ENCODE assay signal across 8 mouse cellular contexts in the genomic region with DNA sequence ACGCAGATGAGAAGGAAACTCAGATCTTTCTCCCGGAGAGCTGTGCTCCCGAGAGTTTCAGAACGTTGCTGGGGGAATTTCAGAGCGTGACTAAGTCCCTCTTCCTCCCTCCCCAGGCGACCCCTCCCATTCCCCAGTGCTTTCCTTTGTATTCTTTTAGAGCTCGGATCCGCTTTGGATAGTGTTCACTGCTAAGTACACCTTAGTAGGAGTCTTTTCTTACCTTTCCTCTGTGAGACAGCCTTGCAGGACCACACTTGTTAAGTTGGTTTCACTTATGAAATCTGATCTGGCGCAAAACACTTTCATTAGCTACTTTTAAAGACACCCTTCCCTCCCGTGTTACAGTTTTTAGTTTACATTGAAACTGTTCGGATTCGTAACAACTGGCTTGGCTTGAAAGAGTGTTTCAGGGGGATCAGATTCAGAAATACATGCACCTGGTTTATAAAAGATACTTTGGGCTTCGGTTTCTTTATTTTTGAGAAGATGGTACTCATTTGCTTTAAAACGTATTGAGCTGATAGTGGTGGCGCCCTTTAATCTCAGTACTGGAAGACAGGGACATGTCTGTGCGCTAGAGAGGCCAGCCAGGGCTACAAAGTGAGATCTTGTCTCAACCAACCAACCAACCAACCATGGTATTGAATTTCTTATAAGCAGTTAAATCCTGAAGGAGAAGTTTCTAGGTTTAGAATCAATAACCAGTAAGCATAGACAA. TPM values are rescaled to one million over a fixed set of nuclear protein-coding genes. Genes with fewer than 3 reads are reported as not detected.
A peak's percentile ranks its signal among the peaks of the same experiment; 100 is the strongest.
DNase-seq lines count a peak whose midpoint lies in the region; ATAC-seq lines count a peak whose summit lies in the region.

No protein-coding gene starts in this region.

- H3K4me1 ChIP-seq in brown adipose tissue, adult 24 weeks (ENCODE audit: control insufficient read depth, insufficient read depth, insufficient read length, low read length), result peaks cover 4% of the 10 kb centered on the region; the same call in 1 of the 2 replicates
- H3K4me1 ChIP-seq in hindbrain, embryonic 12.5 days, result peaks cover 5% of the 10 kb centered on the region; the same call in 1 of the 2 replicates

- DNase-seq in layer of hippocampus, adult 9-11 months, result peak; percentile 8
- DNase-seq in layer of hippocampus, adult 8-10 months (ENCODE audit: low spot score in 2 of 2), result no peak
- no peak for DNase-seq in spleen, postnatal 14 days (ENCODE audit: low spot score in 2 of 2)
- DNase-seq in spleen, postnatal 4 days (ENCODE audit: low spot score in 2 of 2), result no peak
- no peak for DNase-seq in MN1 (ENCODE audit: low spot score)

- peaks cover 22% of the 10 kb centered on the region for H3K36me3 ChIP-seq in hindbrain, embryonic 12.5 days

- peak overlapping the region; percentile 6; the same call in 1 of the 2 replicates for H3K27ac ChIP-seq in brown adipose tissue, adult 24 weeks (replicated peaks; ENCODE audit: low read depth, low read length)
- peak overlapping the region; percentile 70; the same call in 1 of the 2 replicates for H3K27ac ChIP-seq in hindbrain, embryonic 12.5 days

- H3K9me3 ChIP-seq in hindbrain, embryonic 12.5 days (replicated peaks), result no peaks in the 10 kb centered on the region

- no peak; the same call in 1 of the 2 replicates for ATAC-seq in hindbrain, embryonic 12.5 days (ENCODE audit: low FRiP score)
- peak; percentile 55 for ATAC-seq in megakaryocyte-erythroid progenitor cell, adult 5-6 weeks (replicated peaks; ENCODE audit: low FRiP score, low TSS enrichment, poor library complexity, severe bottlenecking)

- H3K9ac ChIP-seq in hindbrain, embryonic 12.5 days, result peak overlapping the region; percentile 86

- H3K4me2 ChIP-seq in hindbrain, embryonic 12.5 days (replicated peaks), result peak overlapping the region; percentile 85

- WGBS in hindbrain, embryonic 12.5 days, result 23% methylated on average over 16 of the region's 16 CpGs

- peak overlapping the region; percentile 91 for H3K4me3 ChIP-seq in brown adipose tissue, adult 24 weeks (ENCODE audit: insufficient read depth, low read depth, low read length)
- peak overlapping the region; percentile 78 for H3K4me3 ChIP-seq in hindbrain, embryonic 12.5 days

- H3K27me3 ChIP-seq in hindbrain, embryonic 12.5 days, result peaks cover 5% of the 10 kb centered on the region; the same call in 1 of the 2 replicates

RNA-seq across cellular contexts. Expression of a gene that starts 0.7 kb away (rescaled TPM):
- total RNA-seq in layer of hippocampus, adult 8-10 months (2022), result 10 to 100 TPM; 38.6 to 63.2 (median 46.6) TPM
- polyA plus RNA-seq in brown adipose tissue, adult 24 weeks (2012; ENCODE audit: insufficient read depth, insufficient read length, missing spikeins), result 17.1 and 20.7 TPM in 2 replicates
- polyA plus RNA-seq in hindbrain, embryonic 12.5 days (2016; fragmentation: Nextera tagmentation; extraction: Ambion mirVana), result 56.0 and 57.1 TPM in 2 replicates
- 24.4 and 25.0 TPM in 2 replicates for total RNA-seq in megakaryocyte-erythroid progenitor cell, adult 5-6 weeks (2014; fragmentation: Nextera tagmentation)
- 120 and 133 TPM in 2 replicates for total RNA-seq in megakaryocyte-erythroid progenitor cell, adult 5-6 weeks (2017)
